Mouse (Mus musculus): Measurements from ENCODE around the gene Gm44511.
"Not testable (repeated sequence)": the region's sequence is repeated elsewhere in the genome, so short reads cannot be mapped to it uniquely, and the experiment has no call there.

Gene Gm44511

DNA sequence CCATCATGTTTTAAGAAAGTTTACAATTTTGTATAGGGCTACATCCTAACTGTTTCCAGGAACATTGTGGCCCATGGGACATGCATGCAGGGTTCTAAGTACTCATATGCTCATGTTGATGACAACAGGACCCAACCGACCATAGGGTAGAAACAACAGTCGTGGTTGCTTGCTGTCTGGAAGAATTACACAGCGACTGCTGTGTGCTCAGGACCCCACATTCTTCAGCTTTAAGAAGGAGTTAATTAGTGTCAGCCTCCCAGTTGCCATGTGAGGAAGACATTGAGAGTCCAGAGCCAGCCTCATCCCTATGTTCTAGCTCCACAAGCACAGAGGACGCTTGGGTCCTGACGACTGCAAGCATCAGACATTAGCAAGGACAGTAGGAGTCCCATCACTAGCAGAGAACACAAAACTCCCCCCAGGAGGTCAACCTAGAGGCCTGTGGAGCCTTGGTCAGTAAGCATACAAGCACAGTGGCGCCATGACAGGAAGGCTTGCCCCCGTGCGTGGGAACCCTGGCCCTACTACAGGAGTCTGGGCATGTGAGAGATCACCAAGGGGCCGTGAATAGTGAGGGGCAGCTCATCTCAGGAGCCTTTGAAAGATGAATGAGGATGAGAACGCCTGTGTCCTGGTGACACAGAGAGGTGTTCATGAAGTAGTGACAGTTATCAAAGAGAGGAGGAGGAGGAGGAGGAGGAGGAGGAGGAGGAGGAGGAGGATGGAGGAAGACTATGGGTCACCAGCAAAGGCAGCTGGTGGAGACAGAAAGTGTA is 63.0 kb downstream of the Gm44511 start:
- not testable (repeated sequence) for DNase-seq (ENCODE audit: low read depth, low spot score)

GRCm38 (mm10) chr6:128761144-128761540 is 65.0 kb downstream of the Gm44511 start:
- no peak for DNase-seq (ENCODE audit: low read depth, low spot score)

- peak; percentile 89 for DNase-seq (ENCODE audit: low read depth, low spot score)
Observed at GRCm38 (mm10) chr6:128760416-128761143, 65.5 kb downstream of the Gm44511 start.

- peak; percentile 92 for DNase-seq (ENCODE audit: low read depth, low spot score)
Observed at GRCm38 (mm10) chr6:128760016-128760415, 66.1 kb downstream of the Gm44511 start.

DNA sequence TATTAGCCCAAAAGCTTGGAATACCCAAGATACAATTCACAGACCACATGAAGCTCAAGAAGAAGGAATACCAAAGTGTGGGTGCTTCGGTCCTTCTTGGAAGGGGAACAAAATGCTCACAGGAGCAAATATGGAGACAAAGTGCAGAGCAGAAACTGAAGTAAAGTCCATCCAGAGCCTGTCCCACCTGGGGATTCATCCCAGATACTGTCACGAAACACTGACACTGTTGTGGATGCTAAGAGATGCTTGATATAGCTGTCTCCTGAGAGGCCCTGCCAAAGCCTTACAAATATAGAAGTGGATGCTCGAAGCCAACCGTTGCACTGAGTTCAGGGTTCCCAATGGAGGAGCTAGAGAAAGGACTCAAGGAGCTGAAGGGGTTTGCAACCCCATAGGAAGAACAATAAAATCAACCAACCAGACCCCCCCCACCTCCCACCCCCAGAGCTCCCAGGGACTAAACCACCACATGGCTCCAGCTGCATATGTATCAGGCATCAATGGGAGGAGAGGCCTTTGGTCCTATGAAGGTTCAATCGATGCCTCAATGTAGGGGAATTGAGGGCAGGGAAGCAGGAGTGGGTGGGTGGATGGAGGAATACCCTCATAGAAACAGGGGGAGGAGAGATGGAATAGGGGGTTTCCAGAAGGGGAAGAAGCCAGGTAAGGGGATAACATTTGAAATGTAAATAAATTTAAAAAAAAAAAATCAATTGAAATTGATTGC is 66.7 kb downstream of the Gm44511 start:
- no peak for DNase-seq (ENCODE audit: low read depth, low spot score)

DNA sequence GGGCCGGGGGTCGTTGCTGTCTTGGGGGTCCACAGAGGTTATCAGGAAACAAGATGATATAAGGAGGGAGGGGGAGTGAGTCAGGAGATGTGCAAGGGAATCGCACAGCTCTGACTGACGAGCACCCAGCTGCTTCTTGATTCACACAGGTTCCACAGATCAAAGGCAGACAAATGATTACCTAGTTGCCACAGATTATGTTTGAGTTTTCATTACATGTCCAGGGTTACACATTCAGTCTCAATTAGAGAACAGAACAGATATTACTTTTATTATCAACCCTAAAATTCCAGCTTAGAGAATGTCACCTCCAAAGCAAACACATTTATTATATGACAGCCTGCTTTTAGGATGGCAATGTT is 70.7 kb downstream of the Gm44511 start:
- DNase-seq (ENCODE audit: low read depth, low spot score): not testable (repeated sequence)

DNA sequence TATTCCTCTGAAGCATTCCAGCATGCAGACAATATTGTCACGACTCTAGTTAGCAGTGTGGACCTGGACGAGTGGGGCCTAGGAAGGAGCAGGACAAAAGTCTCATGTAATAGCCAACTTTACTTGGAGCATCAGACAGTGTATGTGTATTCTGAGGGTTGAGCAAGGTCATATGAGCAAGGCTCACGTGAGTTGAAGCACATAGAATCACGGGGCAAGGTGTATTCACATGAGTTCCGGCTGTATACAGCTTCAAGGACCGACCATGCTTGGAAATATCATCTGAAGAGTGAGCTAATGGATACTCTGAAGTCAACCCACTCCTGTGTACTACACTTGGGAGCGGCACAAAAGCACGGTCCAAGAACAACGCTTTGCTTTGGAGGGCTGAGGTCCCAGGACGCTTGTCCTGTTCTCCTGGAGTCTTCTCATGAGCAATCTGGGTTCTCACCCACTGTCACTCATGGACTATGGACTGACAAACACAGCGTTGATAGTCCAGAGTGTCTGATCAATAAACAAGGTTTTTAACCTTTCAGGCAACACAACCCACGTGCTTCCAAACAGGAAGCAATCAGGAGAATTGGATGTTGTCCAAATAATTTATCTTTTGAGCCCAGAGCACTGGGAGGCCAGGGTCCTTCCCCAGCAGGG is 71.2 kb downstream of the Gm44511 start:
- not testable (repeated sequence) for DNase-seq (ENCODE audit: low read depth, low spot score)

DNA sequence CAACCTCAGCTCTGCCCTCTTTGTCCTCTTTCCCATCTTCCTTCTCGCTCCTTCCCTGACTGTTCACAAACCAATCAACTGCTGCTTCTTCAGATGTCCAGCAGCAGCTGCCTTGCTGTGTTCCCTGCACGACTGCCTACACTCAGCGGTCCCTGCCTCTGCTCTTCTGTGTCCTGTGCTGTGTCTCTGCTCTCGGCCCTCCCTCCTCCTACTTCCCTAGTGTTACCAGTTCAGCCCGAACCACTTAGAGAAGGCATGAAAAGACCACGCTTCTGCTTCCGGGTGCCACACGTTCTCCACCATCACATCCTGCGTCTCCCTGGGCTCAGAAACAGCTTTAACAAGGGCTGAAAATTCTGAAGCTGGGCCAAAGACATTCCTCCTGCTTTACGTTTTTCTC is 71.8 kb downstream of the Gm44511 start:
- not testable (repeated sequence) for DNase-seq (ENCODE audit: low read depth, low spot score)

- DNase-seq (ENCODE audit: low read depth, low spot score): peak; percentile 70
Observed at GRCm38 (mm10) chr6:128753610-128754224, 72.4 kb downstream of the Gm44511 start.

DNA sequence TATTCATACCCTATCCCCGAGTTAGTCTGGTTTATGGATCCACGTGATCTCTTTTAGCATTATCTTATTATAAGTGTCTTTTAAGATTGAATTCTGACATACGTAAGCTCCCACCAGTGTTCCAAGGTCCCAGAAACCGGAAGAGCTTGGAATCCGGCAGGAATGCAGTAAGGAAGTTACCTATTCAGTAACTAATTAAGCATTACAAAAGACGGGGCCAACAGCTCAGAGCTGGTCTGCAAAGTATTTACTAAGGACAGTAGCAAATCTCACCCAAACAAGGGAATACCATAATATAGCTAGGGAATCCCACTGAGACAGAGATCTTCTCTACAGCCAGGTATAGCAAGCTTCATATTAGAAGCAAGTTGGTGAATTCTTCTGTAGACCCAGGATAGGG is 79.1 kb downstream of the Gm44511 start:
- DNase-seq (ENCODE audit: low read depth, low spot score): not testable (repeated sequence)

GRCm38 (mm10) chr6:128737445-128737844 is 88.7 kb downstream of the Gm44511 start:
- DNase-seq (ENCODE audit: low read depth, low spot score): no peak

- no peak for DNase-seq (ENCODE audit: low read depth, low spot score)
Observed at GRCm38 (mm10) chr6:128736100-128736499, 90.0 kb downstream of the Gm44511 start.

GRCm38 (mm10) chr6:128734896-128735295 is 91.2 kb downstream of the Gm44511 start:
- DNase-seq (ENCODE audit: low read depth, low spot score): no peak

GRCm38 (mm10) chr6:128733908-128734679 is 92.0 kb downstream of the Gm44511 start:
- no peak for DNase-seq (ENCODE audit: low read depth, low spot score)

- no peak for DNase-seq (ENCODE audit: low read depth, low spot score)
Observed at GRCm38 (mm10) chr6:128732032-128732431, 94.1 kb downstream of the Gm44511 start.

Data from forelimb bud, embryonic 11.5 days (tissue).